Mouse (Mus musculus) Patski (cell line): Measurements from ENCODE around the gene Cfap299. TPM values are rescaled to one million over a fixed set of nuclear protein-coding genes. Genes with fewer than 3 reads are reported as not detected.

Source experiments
- ATAC-seq: fragments of 100-300 bp; one replicate; pipeline ENCODE4 v1.8.0; 2021
- CTCF ChIA-PET: fragments of 350-600 bp; sonication (Branson Sonifier 250); formaldehyde crosslinking; loops from one replicate; lab custom pipeline; 2022; ENCODE audit warnings: inconsistent platforms; lab: Charles Lee
- POLR2A ChIA-PET: fragments of 350-600 bp; sonication (Branson Sonifier 250); formaldehyde crosslinking; loops from one replicate; lab custom pipeline; 2022; ENCODE audit warnings: antibody characterized with exemption, inconsistent platforms; lab: Charles Lee
- DNase-seq: peaks from one replicate; pipeline ENCODE4 v3.0.0-alpha.2; 2011; ENCODE audit warnings: low read depth, low spot score
- H3K27me3 ChIP-seq: fragments of 371-371 bp; one replicate; pipeline ENCODE4 v1.5.1; 2021
- CTCF ChIP-seq: fragments of 100-300 bp; IDR thresholded peaks from one replicate; pipeline ENCODE4 v1.5.1; 2021
- in situ Hi-C: fragments of 300-500 bp; cut with MboI; formaldehyde crosslinking; loops from 3 replicates; pipeline ENCODE4 v1.11.1; 2018; ENCODE audit warnings: low pct_unique_long_range_greater_than_20kb, mixed read lengths
- polyA plus RNA-seq: library from polyadenylated mRNA; unstranded; gene quantifications from one replicate; pipeline ENCODE4 v1.2.3, GENCODE M21; 2021

Gene Cfap299
- polyA plus RNA-seq, 1 experiment from 2014 or later = 0.23 TPM

GRCm38 (mm10) chr5:98376058-98376798 is 47.1 kb downstream of the Cfap299 start:
- ChIA-PET CTCF (interaction anchor here (1.0 kb wide), 1 partner anchor 14 kb away, joined by 3 read pairs; no protein-coding TSS in a partner anchor), POLR2A (interaction anchor here (0.6 kb wide), 1 partner anchor 49 kb away, joined by 3 read pairs; no protein-coding TSS in a partner anchor)
- no peaks in the 10 kb centered on the region for H3K27me3 ChIP-seq
- no peak for ATAC-seq
- in situ Hi-C loops = no loop called here
- DNase-seq = peak; percentile 15
- no peak for TF ChIP-seq CTCF

DNA sequence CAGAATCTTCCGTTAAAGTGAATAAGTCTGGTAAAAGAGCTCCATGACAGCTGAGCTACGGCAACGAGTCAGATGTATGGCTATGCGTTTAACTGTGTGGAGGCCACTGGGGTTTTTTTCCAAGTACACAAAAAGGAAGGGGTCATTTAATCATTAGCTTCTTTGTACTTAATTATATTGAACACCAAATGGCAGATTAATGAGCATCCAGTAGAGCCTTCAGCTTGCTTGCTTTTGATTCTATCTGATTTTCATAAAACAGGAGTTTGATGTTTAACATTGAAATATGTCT is 47.6 kb downstream of the Cfap299 start:
- H3K27me3 ChIP-seq = no peaks in the 10 kb centered on the region
- DNase-seq = no peak
- no peak for ATAC-seq
- in situ Hi-C loops = no loop called here
- ChIA-PET CTCF (interaction anchor here (1.0 kb wide), 1 partner anchor 14 kb away, joined by 3 read pairs; no protein-coding TSS in a partner anchor), POLR2A (interaction anchor here (0.6 kb wide), 1 partner anchor 48 kb away, joined by 3 read pairs; no protein-coding TSS in a partner anchor)
- no peak for TF ChIP-seq CTCF

- ATAC-seq (no peak), DNase-seq (no peak)
- ChIA-PET CTCF (no interaction called here), POLR2A (no interaction called here)
- in situ Hi-C loops = no loop called here
- no peak for TF ChIP-seq CTCF
- H3K27me3 ChIP-seq = no peaks in the 10 kb centered on the region
These were observed 51.3 kb downstream of the Cfap299 start for GRCm38 (mm10) chr5:98380360-98380759.

- CTCF ChIA-PET = interaction anchor here (1.0 to 2.4 kb wide), 3 partner anchors 12 to 477 kb away, joined by 3 to 7 read pairs (median 6); no protein-coding TSS in a partner anchor
- POLR2A ChIA-PET = interaction anchor here (1.0 kb wide), 1 partner anchor 13 kb away, joined by 4 read pairs; no protein-coding TSS in a partner anchor
- DNase-seq (no peak), ATAC-seq (no peak)
- no peak for TF ChIP-seq CTCF
- in situ Hi-C loops = no loop called here
- H3K27me3 ChIP-seq = no peaks in the 10 kb centered on the region
These were observed 58.0 kb downstream of the Cfap299 start for GRCm38 (mm10) chr5:98387054-98387453.

- DNase-seq (no peak), ATAC-seq (no peak)
- in situ Hi-C loops = no loop called here
- H3K27me3 ChIP-seq = no peaks in the 10 kb centered on the region
- no peak for TF ChIP-seq CTCF
- CTCF ChIA-PET = no interaction called here
- POLR2A ChIA-PET = no interaction called here
These were observed 73.1 kb downstream of the Cfap299 start for GRCm38 (mm10) chr5:98402165-98402564.

- DNase-seq (no peak), ATAC-seq (peak; percentile 65)
- TF ChIP-seq CTCF = peak; percentile 90
- no peaks in the 10 kb centered on the region for H3K27me3 ChIP-seq
- ChIA-PET CTCF (interaction anchor here (0.8 to 2.3 kb wide), 10 partner anchors 9 to 454 kb away, joined by 3 to 11 read pairs (median 4); no protein-coding TSS in a partner anchor), POLR2A (interaction anchor here (1.5 kb wide), 1 partner anchor 19 kb away, joined by 3 read pairs; no protein-coding TSS in a partner anchor)
- in situ Hi-C loops = no loop called here
These were observed 81.0 kb downstream of the Cfap299 start for GRCm38 (mm10) chr5:98410060-98410459.

DNA sequence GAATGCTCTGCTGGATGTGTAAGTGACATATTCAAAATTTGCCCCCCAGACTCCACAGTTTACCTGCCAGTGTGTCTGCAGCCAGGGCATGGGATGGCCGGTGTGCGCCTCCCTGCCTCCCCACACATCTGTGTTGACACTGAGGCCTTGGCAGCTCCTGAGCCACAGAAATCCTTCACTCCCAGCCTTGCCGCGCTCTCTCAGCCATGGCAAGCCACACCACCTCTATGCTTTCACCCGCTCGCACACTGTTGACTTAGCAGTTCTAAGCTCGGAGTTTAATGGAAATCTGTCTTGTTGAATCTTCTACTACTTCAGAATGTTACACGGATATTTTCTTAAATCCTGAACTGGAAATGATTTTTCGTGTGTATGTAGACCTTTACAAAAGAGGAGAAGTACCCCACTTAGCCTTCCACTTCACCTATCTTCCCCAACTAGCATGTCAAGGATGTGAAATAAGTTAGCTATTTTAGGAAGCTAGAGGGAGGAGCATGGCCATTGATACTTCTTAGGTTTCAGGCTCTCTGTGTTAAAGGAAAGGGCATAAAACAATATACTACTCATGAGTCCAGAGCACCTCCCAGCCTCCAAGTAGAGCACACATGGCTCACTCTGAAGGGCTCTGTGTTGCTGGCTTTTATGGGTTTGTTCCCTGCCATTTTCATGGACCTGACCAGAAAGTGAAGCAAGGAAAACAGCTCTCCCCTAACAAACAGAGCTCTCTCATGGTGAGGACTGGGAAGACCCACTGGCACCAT is 87.5 kb downstream of the Cfap299 start:
- ChIA-PET POLR2A (interaction anchor here (1.2 kb wide), 1 partner anchor 9 kb away, joined by 3 read pairs; no protein-coding TSS in a partner anchor), CTCF (interaction anchor here (1.0 to 1.8 kb wide), 6 partner anchors 9 to 161 kb away, joined by 3 to 5 read pairs (median 3); no protein-coding TSS in a partner anchor)
- in situ Hi-C loops = no loop called here
- no peak for DNase-seq
- TF ChIP-seq CTCF = no peak
- H3K27me3 ChIP-seq = no peaks in the 10 kb centered on the region
- peak; percentile 54 for ATAC-seq

DNA sequence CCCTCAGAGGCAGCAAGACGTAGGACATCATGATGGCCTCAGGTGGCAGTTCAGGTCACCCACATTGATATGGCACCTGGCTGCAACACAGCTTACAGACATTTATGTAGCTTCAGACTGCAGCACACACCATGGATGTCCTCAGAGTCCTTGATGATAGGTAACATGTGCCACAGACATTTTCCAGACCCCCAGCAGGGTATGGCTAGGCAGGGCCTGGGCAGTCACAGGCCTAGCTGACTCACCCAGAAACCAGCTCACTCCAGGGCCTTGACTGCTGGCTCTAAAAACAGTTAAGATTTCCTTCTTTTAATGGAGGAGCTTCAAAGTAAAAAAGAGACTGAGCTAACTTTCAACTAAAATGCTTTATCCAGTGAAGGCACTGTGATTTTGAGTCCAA is 95.9 kb downstream of the Cfap299 start:
- in situ Hi-C loops = loop anchor here (5.0 kb wide), 2 partner anchors 137 to 437 kb away; no protein-coding TSS in a partner anchor
- TF ChIP-seq CTCF = no peak
- ChIA-PET CTCF (interaction anchor here (1.0 to 1.7 kb wide), 3 partner anchors 11 to 75 kb away, joined by 3 to 9 read pairs (median 6); no protein-coding TSS in a partner anchor), POLR2A (interaction anchor here (0.7 kb wide), 1 partner anchor 48 kb away, joined by 3 read pairs; no protein-coding TSS in a partner anchor)
- H3K27me3 ChIP-seq = no peaks in the 10 kb centered on the region
- ATAC-seq (peak; percentile 54), DNase-seq (no peak)

DNA sequence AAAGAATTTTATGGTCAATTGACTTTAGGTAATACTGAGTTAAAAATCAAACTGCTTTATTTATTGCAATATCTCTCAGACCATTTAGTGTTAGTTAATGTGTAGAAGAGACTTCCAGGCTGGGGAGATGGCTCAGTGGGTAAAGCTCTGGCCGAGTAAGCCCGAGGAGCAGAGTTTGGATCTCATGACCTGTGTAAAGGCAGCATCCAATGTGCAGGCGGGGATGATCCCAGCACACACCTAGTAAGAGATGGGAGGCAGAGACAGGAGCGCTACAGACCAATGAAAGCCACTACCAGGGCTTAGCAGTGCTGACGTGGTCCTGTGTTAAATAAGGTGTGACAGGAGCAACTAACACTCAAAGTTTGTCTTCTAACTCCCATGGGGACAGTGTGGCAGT is 97.0 kb downstream of the Cfap299 start:
- peak; percentile 86 for ATAC-seq
- DNase-seq = no peak
- in situ Hi-C loops = loop anchor here (5.0 kb wide), 2 partner anchors 136 to 436 kb away; no protein-coding TSS in a partner anchor
- ChIA-PET POLR2A (interaction anchor here (0.9 kb wide), 1 partner anchor 10 kb away, joined by 3 read pairs; no protein-coding TSS in a partner anchor), CTCF (interaction anchor here (0.6 to 1.2 kb wide), 5 partner anchors 9 to 438 kb away, joined by 3 to 4 read pairs (median 3); no protein-coding TSS in a partner anchor)
- no peaks in the 10 kb centered on the region for H3K27me3 ChIP-seq
- TF ChIP-seq CTCF = no peak

GRCm38 (mm10) chr5:98430060-98430459 is 101.0 kb downstream of the Cfap299 start:
- POLR2A ChIA-PET = no interaction called here
- CTCF ChIA-PET = interaction anchor here (1.0 to 3.1 kb wide), 4 partner anchors 20 to 434 kb away, joined by 3 to 11 read pairs (median 4); no protein-coding TSS in a partner anchor
- in situ Hi-C loops = no loop called here
- H3K27me3 ChIP-seq = no peaks in the 10 kb centered on the region
- peak; percentile 85 for ATAC-seq
- no peak for DNase-seq
- TF ChIP-seq CTCF = no peak
